Mouse (Mus musculus) embryonic fibroblast, embryonic 13.5 days (primary cell): Measurements from ENCODE around the gene Kap.

Experiments used
- CTCF ChIP-seq: IDR thresholded peaks from 2 replicates; pipeline ENCODE4 v1.5.1; 2011; ENCODE audit warnings: mild to moderate bottlenecking, control low read depth, low read length, moderate library complexity, borderline replicate concordance; ENCODE audit not compliant: insufficient read depth
- POLR2A ChIP-seq: IDR thresholded peaks from 2 replicates; pipeline ENCODE4 v1.6.1; 2011; ENCODE audit warnings: low read depth, mild to moderate bottlenecking, control low read depth, low read length, moderate library complexity

DNA sequence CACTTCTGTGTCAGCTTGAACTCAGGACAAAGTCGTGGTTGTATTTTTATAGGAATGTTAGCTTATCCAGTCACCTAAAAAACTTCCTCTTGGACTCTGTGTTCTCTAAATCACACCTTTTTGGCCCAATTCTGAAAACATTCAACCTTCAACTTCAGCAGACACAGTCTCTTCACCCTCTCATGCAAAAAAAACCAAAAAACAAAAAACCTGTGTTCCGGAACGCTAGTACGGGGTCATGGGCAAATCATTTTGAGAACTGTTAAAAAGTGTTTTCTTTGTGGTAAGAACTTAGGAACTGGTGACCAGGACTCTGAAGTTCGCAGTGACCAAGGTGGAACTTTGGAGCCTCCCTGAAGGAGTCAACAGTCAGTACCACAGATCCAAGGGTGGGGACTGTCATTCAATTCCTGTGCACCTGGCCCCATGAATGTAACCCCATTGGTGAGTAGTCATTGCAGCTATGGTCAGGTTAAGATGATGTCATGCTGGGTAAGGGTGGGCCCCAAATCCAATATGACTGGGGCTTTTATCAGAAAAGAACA is 32.4 kb upstream of the Kap start:
- TF ChIP-seq CTCF (no peak), POLR2A (no peak)
